Mouse (Mus musculus) adrenal gland, adult 8-10 months (tissue): ENCODE results near the gene H2-DMb1. TPM values are rescaled to one million over a fixed set of nuclear protein-coding genes. Genes with fewer than 3 reads are reported as not detected.

Experiments used
- total RNA-seq, 4 experiments: library from RNA; stranded (reverse); gene quantifications; 2 replicates each; pipeline ENCODE4 v1.2.4; 2022

Gene H2-DMb1
- total RNA-seq, 4 experiments from 2014 or later, result 5.2 to 11.5 (median 10.5) TPM

Other genes starting within 250 kb of the H2-DMb1 start
- gene Platr17, start 247.9 kb upstream of the H2-DMb1 start, total RNA-seq, result not detected
- 10 to 100 TPM; 30.2 to 36.2 (median 33.8) TPM for gene Daxx, start 243.7 kb upstream of the H2-DMb1 start, total RNA-seq
- 100 to 1,000 TPM; 195 to 259 (median 213) TPM for gene Tapbp, start 237.2 kb upstream of the H2-DMb1 start, total RNA-seq
- 10 to 100 TPM; 35.3 to 39.7 (median 37.5) TPM for gene Zbtb22, start 237.2 kb upstream of the H2-DMb1 start, total RNA-seq
- gene Rgl2, start 223.5 kb upstream of the H2-DMb1 start, total RNA-seq, result 10 to 100 TPM; 42.1 to 76.2 (median 60.1) TPM
- gene Pfdn6, start 212.7 kb upstream of the H2-DMb1 start, total RNA-seq, result 100 to 1,000 TPM in 1 of 4 experiments, 10 to 100 TPM in 3; 74.1 to 119 (median 79.6) TPM
- 10 to 100 TPM; 30.0 to 43.8 (median 35.1) TPM for gene Wdr46, start 212.4 kb upstream of the H2-DMb1 start, total RNA-seq
- 1 to 10 TPM; 6.9 to 8.7 (median 7.6) TPM for gene B3galt4, start 201.6 kb upstream of the H2-DMb1 start, total RNA-seq
- 10 to 100 TPM; 58.6 to 83.5 (median 69.6) TPM for gene Vps52, start 197.3 kb upstream of the H2-DMb1 start, total RNA-seq
- 100 to 1,000 TPM; 668 to 711 (median 693) TPM for gene Rps18, start 197.1 kb upstream of the H2-DMb1 start, total RNA-seq
- gene H2-K1, start 152.7 kb upstream of the H2-DMb1 start, total RNA-seq, result 100 to 1,000 TPM; 493 to 638 (median 583) TPM
- 10 to 100 TPM; 42.7 to 84.4 (median 60.7) TPM for gene Ring1, start 128.4 kb upstream of the H2-DMb1 start, total RNA-seq
- 100 to 1,000 TPM; 249 to 289 (median 271) TPM for gene H2-Ke6, start 125.0 kb upstream of the H2-DMb1 start, total RNA-seq
- 100 to 1,000 TPM; 176 to 248 (median 200) TPM for gene Slc39a7, start 121.4 kb upstream of the H2-DMb1 start, total RNA-seq
- gene Rxrb, start 121.3 kb upstream of the H2-DMb1 start, total RNA-seq, result 10 to 100 TPM; 54.8 to 70.9 (median 62.7) TPM
- 1 to 10 TPM in 3 of 4 experiments, under 1 TPM in 1; 0.55 to 1.7 (median 1.4) TPM for gene Col11a2, start 113.6 kb upstream of the H2-DMb1 start, total RNA-seq
- gene H2-Oa, start 60.7 kb upstream of the H2-DMb1 start, total RNA-seq, result 1 to 10 TPM in 1 of 4 experiments, under 1 TPM in 3; 0.24 to 1.1 (median 0.64) TPM
- 10 to 100 TPM; 12.2 to 24.6 (median 21.1) TPM for gene H2-DMa, start 33.5 kb upstream of the H2-DMb1 start, total RNA-seq
- 100 to 1,000 TPM; 185 to 240 (median 215) TPM for gene Brd2, start 30.4 kb upstream of the H2-DMb1 start, total RNA-seq
- gene H2-DMb2, start 9.8 kb upstream of the H2-DMb1 start, total RNA-seq, result 1 to 10 TPM; 2.0 to 4.5 (median 4.0) TPM
- gene Tap1, start 34.5 kb downstream of the H2-DMb1 start, total RNA-seq, result 10 to 100 TPM; 19.5 to 22.2 (median 21.3) TPM
- gene Psmb9, start 34.7 kb downstream of the H2-DMb1 start, total RNA-seq, result 10 to 100 TPM; 16.7 to 30.6 (median 25.5) TPM
- 10 to 100 TPM; 30.4 to 41.2 (median 36.4) TPM for gene Psmb8, start 44.6 kb downstream of the H2-DMb1 start, total RNA-seq
- 10 to 100 TPM; 53.9 to 71.1 (median 67.2) TPM for gene Tap2, start 50.5 kb downstream of the H2-DMb1 start, total RNA-seq
- 1 to 10 TPM; 1.3 to 1.8 (median 1.5) TPM for gene H2-Ob, start 85.8 kb downstream of the H2-DMb1 start, total RNA-seq
- gene H2-Ab1, start 104.6 kb downstream of the H2-DMb1 start, total RNA-seq, result 100 to 1,000 TPM in 3 of 4 experiments, 10 to 100 TPM in 1; 62.4 to 146 (median 115) TPM
- 100 to 1,000 TPM in 3 of 4 experiments, 10 to 100 TPM in 1; 77.6 to 181 (median 140) TPM for gene H2-Aa, start 134.8 kb downstream of the H2-DMb1 start, total RNA-seq
- gene H2-Eb1, start 152.8 kb downstream of the H2-DMb1 start, total RNA-seq, result 100 to 1,000 TPM in 3 of 4 experiments, 10 to 100 TPM in 1; 83.6 to 191 (median 159) TPM
- not detected for gene H2-Eb2, start 172.6 kb downstream of the H2-DMb1 start, total RNA-seq
- under 1 TPM; 0.40 to 0.90 (median 0.57) TPM for gene Btnl2, start 201.8 kb downstream of the H2-DMb1 start, total RNA-seq
- not detected for gene Btnl1, start 224.1 kb downstream of the H2-DMb1 start, total RNA-seq
- gene BC051142, start 245.7 kb downstream of the H2-DMb1 start, total RNA-seq, result 1 to 10 TPM; 1.7 to 8.6 (median 5.6) TPM